Mouse (Mus musculus) megakaryocyte progenitor cell, adult 5-6 weeks (primary cell): ENCODE measurements around the gene Dhrs7. TPM values are rescaled to one million over a fixed set of nuclear protein-coding genes. Genes with fewer than 3 reads are reported as not detected.

Experiments
- ATAC-seq: replicated peaks from 2 replicates; pipeline ENCODE4 v1.8.0; 2016; ENCODE audit warnings: mild to moderate bottlenecking, moderate TSS enrichment, inconsistent platforms; ENCODE audit not compliant: poor library complexity
- total RNA-seq, 2 experiments: library from RNA; stranded (forward) in 1 of 2; stranded (reverse) in 1 of 2; fragments of 157-497, 149-512 nt in 1 of 2; fragments of 200-1000 nt in 1 of 2; gene quantifications; 2 replicates each; pipeline versions ENCODE4 v1.2.3 to v1.2.4; 2015 to 2017

Dhrs7 gene
- total RNA-seq, 2 experiments from 2014 or later: 30.0 to 59.7 TPM

DNA sequence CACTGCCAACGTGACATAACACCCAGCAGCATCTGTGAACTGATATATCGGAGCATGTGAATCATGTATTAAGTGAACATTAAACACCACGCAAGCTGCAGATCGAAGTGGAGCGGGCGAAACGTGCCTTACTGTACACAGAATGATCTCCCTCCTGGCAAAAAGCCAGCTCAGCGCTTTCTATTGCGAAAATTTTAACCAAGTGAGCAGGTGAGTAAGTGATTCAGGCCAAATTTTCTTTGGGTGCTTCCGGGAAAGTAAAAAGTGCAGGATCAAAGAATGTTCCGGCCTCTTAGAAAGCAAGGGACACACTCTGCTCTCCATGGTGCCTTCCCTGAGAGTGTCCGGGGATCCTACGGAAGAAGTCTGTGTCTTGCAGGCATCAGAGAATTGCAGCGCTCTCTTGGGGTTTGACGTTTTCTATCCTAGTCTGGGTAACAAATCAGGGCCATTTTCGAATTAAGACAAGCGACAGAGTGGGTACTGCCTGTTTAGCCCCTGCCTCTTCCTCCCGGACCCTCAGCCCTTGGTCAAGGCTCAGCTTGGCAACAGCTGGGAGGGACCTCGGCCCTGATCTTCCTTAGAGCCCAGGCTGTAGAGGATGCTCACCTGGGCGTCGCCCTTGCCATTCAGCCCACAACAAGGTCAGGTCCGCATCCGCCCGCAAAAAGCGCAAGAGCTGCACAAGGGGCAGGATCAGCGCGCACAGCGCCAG is 532 bp downstream of the Dhrs7 start:
- ATAC-seq: peak; percentile 1; the same call in 1 of the 2 replicates

GRCm38 (mm10) chr12:72655775-72656174 is 8.9 kb downstream of the Dhrs7 start:
- ATAC-seq: no peak

GRCm38 (mm10) chr12:72654698-72655097 is 10.0 kb downstream of the Dhrs7 start:
- peak; percentile 85 for ATAC-seq

DNA sequence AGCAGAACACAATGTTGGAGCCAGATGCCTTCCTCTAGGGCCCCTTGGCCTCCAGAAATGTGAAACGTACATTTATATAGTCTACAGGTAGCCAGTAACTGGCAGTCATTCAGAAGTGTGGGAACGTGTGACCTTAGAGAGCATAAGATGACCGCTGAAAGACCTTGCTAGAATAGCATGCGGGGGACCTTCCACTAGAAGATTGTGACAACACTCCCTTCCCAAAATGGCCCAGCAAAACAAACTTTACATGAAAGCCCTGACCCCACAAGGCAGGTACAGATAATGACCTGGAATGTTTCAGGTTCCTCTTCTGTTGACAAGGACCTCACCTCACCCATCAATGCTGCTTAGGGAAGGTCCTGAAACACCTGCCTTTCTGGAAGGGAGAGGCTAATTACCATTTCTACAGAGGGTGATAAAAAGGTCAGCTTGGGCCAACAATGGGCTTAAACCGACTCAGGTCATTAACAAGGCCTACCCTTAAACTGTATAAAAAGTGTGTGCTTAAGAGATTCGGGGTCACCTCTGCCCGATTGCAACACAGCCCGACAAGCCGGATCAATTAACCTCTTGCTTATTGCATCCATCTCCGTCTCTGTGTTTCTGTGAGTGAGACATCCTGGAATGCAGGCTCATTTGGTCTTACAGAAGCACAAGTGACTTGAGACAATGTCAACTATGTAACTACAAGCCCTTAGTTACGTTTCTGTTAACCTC is 14.9 kb downstream of the Dhrs7 start, which contains the start of gene Gm4756:
Gene Gm4756, minus strand, starts transcription at position 51 of the 720 bp plus-strand sequence.
- no peak for ATAC-seq

DNA sequence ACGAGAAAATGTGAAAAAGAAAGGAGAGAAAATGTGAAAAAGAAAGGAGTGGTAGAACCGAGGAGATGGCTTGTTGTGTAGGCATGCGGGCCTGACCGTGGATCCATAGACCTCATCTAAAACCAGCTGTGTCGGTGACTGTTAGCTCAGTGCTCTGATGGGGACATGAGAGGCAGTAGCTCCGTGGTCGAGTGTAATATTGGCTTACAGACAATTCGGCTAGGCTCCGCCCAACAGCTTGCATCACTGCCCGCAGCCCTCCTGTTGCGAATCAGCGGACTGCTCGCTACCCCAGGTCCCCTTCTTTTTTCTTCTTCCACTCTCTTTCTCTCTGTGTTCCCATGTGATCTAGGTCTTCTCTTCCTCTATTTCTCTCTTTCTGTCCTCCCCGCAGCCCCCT is 15.8 kb downstream of the Dhrs7 start:
- peak; percentile 63 for ATAC-seq

DNA sequence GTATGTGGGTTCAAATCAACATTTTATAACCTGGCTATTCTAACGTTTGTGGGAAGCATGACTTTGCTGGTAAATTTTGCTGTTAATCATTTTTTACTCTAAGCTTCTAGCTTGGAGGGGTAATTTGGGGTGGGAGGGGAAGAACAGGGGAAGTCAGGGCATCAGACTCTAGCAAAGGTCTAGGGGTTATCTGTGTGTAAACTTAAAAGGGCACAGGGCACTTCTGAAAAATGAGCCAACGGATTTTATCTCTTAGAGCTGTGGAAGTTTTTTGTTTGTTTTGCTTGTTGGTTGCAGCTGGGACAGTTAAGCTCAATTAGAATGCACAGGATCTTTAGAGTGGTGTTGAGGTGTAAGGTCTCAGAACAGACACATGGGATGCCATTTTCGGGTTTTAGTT is 26.7 kb downstream of the Dhrs7 start:
- ATAC-seq: no peak

GRCm38 (mm10) chr12:72628751-72629150 is 36.0 kb downstream of the Dhrs7 start:
- no peak for ATAC-seq

GRCm38 (mm10) chr12:72622853-72623496 is 41.7 kb downstream of the Dhrs7 start:
- ATAC-seq: peak; percentile 94

- ATAC-seq: no peak
Observed at GRCm38 (mm10) chr12:72621441-72621840, 43.3 kb downstream of the Dhrs7 start.

DNA sequence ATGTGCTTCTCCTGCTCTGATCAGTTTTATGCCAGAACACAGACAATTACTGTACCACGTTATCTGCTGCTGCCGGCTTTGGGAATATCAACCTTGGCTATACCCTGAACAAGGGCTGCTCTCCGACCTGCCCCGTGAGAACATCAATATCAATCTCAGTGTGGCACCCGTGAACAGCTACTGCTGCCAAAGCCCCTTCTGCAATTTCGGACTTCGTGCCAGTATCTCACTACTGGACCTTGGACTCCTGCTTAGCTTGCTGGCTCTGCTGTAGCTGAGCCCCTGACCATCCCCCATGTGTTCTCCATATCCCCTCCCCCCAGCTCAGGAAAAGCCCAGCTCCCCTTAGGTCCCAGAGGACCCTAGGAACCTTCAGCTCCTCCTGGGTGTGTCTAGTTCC is 43.9 kb downstream of the Dhrs7 start:
- no peak for ATAC-seq

DNA sequence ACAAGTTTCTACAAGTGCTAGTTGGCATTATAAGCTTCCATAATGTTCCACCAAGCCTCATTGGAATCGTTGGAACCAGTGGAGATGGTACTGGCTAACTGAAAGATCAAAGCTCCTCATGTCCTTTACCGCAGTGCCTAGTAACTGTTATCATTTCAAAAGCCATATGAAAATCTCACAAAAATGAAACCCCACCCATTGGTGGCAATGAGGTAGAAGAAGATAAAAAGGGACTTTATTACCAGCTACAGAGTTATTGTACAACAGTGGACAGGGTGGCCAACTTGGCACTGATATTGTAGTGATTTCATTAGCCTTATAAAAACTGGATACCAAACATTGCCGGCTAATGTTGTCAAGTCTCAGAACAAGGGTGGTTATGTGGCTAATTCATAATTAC is 52.7 kb downstream of the Dhrs7 start:
- peak; percentile 71 for ATAC-seq

Other genes with a start within 250 kb of the Dhrs7 start
- gene Lrrc9, start 223.0 kb downstream of the Dhrs7 start, total RNA-seq (2015): 0.56 and 2.7 TPM in 2 replicates
- 0.42 and 1.1 TPM in 2 replicates for gene Lrrc9, start 223.0 kb downstream of the Dhrs7 start, total RNA-seq (2017)
- gene Pcnx4, start 128.5 kb downstream of the Dhrs7 start, total RNA-seq (2015): 1.9 and 2.9 TPM in 2 replicates
- gene Pcnx4, start 128.5 kb downstream of the Dhrs7 start, total RNA-seq (2017): 1.00 and 2.3 TPM in 2 replicates
- not detected in 2 replicates for gene Gm4756, start 15.2 kb downstream of the Dhrs7 start, total RNA-seq (2015)
- gene Gm4756, start 15.2 kb downstream of the Dhrs7 start, total RNA-seq (2017): not detected in 2 replicates
- 53.5 and 54.8 TPM in 2 replicates for gene Ppm1a, start 92.5 kb upstream of the Dhrs7 start, total RNA-seq (2015)
- gene Ppm1a, start 92.5 kb upstream of the Dhrs7 start, total RNA-seq (2017): 81.4 and 94.7 TPM in 2 replicates